Mouse (Mus musculus): ENCODE measurements around the gene 6330403K07Rik. TPM values are rescaled to one million over a fixed set of nuclear protein-coding genes. Genes with fewer than 3 reads are reported as not detected.

The 6330403K07Rik gene
- polyA plus RNA-seq, 1 experiment from 2014 or later, result 101 TPM

DNA sequence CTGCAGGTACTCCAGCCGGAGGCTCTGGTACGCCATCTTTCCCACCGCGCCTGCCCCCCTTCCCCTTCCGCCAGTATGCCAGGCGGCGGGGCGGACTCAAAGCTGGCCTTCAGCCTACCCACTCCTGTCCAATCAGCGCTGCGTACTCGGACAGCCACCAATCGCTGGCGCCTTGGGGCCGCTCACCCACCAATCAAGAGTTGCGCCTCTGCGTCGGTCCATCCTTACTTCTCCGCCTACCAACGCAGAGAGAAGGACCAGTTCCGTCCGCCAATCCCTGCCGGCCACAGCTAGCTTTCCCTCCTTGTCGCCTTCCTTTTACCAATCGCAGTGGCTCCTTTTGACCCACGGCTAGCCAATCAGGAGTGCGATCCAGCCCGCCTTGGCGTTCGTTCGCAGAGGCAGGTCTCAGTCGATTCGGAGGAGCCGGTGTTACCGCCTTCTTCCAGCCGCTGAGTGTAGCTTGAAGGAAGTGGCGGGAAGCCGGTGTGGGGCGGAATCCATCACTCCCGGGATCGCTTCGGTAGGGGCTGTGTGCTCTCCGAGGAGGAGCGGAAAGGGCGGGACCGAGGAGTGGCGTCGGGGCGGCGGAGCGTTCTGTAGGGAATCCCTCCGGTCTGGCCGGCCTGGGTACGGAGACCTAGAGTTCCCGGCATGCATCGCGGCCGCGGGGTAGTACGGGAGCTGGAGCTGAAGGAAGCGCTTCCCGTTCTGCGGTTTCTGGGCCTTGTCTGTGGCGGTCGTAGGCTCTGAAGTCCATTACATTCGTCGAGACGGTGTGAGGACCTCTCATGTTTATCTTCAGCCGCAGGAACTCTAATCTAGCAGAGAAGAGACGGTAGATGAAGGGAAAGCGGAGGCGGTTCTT, 13.9 kb downstream of the 6330403K07Rik start, which contains the start of the genes Mis12 and Derl2:
Mis12 (plus strand) TSS at position 411 of the 868 bp plus-strand sequence.
Derl2 (minus strand) TSS at position 641 of the 868 bp plus-strand sequence.
- whole genome bisulfite sequencing, result under 1% methylated on average over 71 of the region's 71 CpGs
- Histone ChIP-seq H3K9me3 (ENCODE audit: control insufficient read depth, low read length) (no peaks in the 10 kb centered on the region), H3K27ac (ENCODE audit: low read depth, low read length) (peak within 1 kb of the TSS; percentile 81), H3K36me3 (ENCODE audit: control insufficient read depth, insufficient read depth, low read length) (peaks cover 3% of the 10 kb centered on the region; the same call in 1 of the 2 replicates), H3K9ac (ENCODE audit: low read length) (peak within 1 kb of the TSS; percentile 93), H3K4me1 (ENCODE audit: control insufficient read depth, insufficient read depth, low read length) (peaks cover 9% of the 10 kb centered on the region; the same call in 1 of the 2 replicates), H3K4me3 (ENCODE audit: low read depth, low read length) (peak within 1 kb of the TSS; percentile 78), H3K4me2 (ENCODE audit: low read depth) (peak within 1 kb of the TSS; percentile 74), H3K27me3 (ENCODE audit: control insufficient read depth, insufficient read depth, low read length) (no peaks in the 10 kb centered on the region)
- peak; percentile 100 for ATAC-seq (ENCODE audit: insufficient read depth, low FRiP score, low TSS enrichment)
- peak; percentile 99 for DNase-seq (ENCODE audit: low spot score)

GRCm38 (mm10) chr11:71018416-71019200, 14.7 kb downstream of the 6330403K07Rik start:
- peaks cover 9% of the 10 kb centered on the region; the same call in 1 of the 2 replicates for H3K4me1 ChIP-seq (ENCODE audit: control insufficient read depth, insufficient read depth, low read length)
- peak overlapping the region; percentile 50 for H3K4me2 ChIP-seq (ENCODE audit: low read depth)
- peak overlapping the region; percentile 78 for H3K4me3 ChIP-seq (ENCODE audit: low read depth, low read length)
- H3K27ac ChIP-seq (ENCODE audit: low read depth, low read length), result 0 out of 2 replicates have a peak overlapping the region, but pooled peaks have one; percentile 68
- peaks cover 2% of the 10 kb centered on the region; the same call in 1 of the 2 replicates for H3K36me3 ChIP-seq (ENCODE audit: control insufficient read depth, insufficient read depth, low read length)
- H3K9me3 ChIP-seq (ENCODE audit: control insufficient read depth, low read length), result no peaks in the 10 kb centered on the region
- peak overlapping the region; percentile 93 for H3K9ac ChIP-seq (ENCODE audit: low read length)
- H3K27me3 ChIP-seq (ENCODE audit: control insufficient read depth, insufficient read depth, low read length), result no peaks in the 10 kb centered on the region
- DNase-seq (ENCODE audit: low spot score), result no peak
- peak; percentile 29 for ATAC-seq (ENCODE audit: insufficient read depth, low FRiP score, low TSS enrichment)
- 6% methylated on average over 28 of the region's 28 CpGs for WGBS

- no peak overlapping the region for H3K4me2 ChIP-seq (ENCODE audit: low read depth)
- no peak overlapping the region for H3K4me3 ChIP-seq (ENCODE audit: low read depth, low read length)
- peaks cover 9% of the 10 kb centered on the region; the same call in 1 of the 2 replicates for H3K4me1 ChIP-seq (ENCODE audit: control insufficient read depth, insufficient read depth, low read length)
- 90% methylated on average over 1 of the region's 1 CpGs for WGBS
- ATAC-seq (ENCODE audit: insufficient read depth, low FRiP score, low TSS enrichment) (no peak), DNase-seq (ENCODE audit: low spot score) (no peak)
- H3K27ac ChIP-seq (ENCODE audit: low read depth, low read length), result no peak overlapping the region
- no peaks in the 10 kb centered on the region for H3K9me3 ChIP-seq (ENCODE audit: control insufficient read depth, low read length)
- no peak overlapping the region for H3K9ac ChIP-seq (ENCODE audit: low read length)
- H3K36me3 ChIP-seq (ENCODE audit: control insufficient read depth, insufficient read depth, low read length), result peaks cover 2% of the 10 kb centered on the region; the same call in 1 of the 2 replicates
- no peaks in the 10 kb centered on the region for H3K27me3 ChIP-seq (ENCODE audit: control insufficient read depth, insufficient read depth, low read length)
These were observed 16.3 kb downstream of the 6330403K07Rik start for GRCm38 (mm10) chr11:71017051-71017450.

DNA sequence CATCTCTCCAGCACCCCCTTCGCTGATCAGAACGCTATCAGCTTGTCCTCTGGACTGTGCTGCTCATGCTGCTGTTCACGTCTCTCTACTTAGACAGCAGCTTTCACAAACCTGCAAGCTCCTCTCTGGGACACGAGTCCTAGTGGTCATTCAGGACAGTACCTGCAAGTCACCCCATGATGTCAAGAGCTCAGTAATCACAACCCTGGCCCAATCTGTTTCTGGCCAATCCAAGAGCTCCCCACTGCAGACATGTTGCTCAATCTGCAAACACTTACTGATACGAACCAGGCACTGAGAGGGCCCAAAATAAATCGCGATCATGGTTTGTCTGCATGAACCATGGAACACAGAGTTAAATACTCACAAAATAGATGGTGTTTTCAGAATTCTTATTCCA, 20.6 kb downstream of the 6330403K07Rik start:
- Histone ChIP-seq H3K4me2 (ENCODE audit: low read depth) (no peak overlapping the region), H3K36me3 (ENCODE audit: control insufficient read depth, insufficient read depth, low read length) (peaks cover 8% of the 10 kb centered on the region; the same call in 1 of the 2 replicates), H3K9me3 (ENCODE audit: control insufficient read depth, low read length) (no peaks in the 10 kb centered on the region), H3K9ac (ENCODE audit: low read length) (no peak overlapping the region), H3K27ac (ENCODE audit: low read depth, low read length) (no peak overlapping the region), H3K4me1 (ENCODE audit: control insufficient read depth, insufficient read depth, low read length) (no peaks in the 10 kb centered on the region), H3K27me3 (ENCODE audit: control insufficient read depth, insufficient read depth, low read length) (no peaks in the 10 kb centered on the region), H3K4me3 (ENCODE audit: low read depth, low read length) (no peak overlapping the region)
- 94% methylated on average over 7 of the region's 7 CpGs for WGBS
- no peak for ATAC-seq (ENCODE audit: insufficient read depth, low FRiP score, low TSS enrichment)
- DNase-seq (ENCODE audit: low spot score), result no peak

GRCm38 (mm10) chr11:71008321-71008720, 25.0 kb downstream of the 6330403K07Rik start:
- ATAC-seq (ENCODE audit: insufficient read depth, low FRiP score, low TSS enrichment), result no peak
- Histone ChIP-seq H3K9ac (ENCODE audit: low read length) (no peak overlapping the region), H3K27me3 (ENCODE audit: control insufficient read depth, insufficient read depth, low read length) (no peaks in the 10 kb centered on the region), H3K9me3 (ENCODE audit: control insufficient read depth, low read length) (no peaks in the 10 kb centered on the region), H3K4me3 (ENCODE audit: low read depth, low read length) (no peak overlapping the region), H3K27ac (ENCODE audit: low read depth, low read length) (no peak overlapping the region), H3K36me3 (ENCODE audit: control insufficient read depth, insufficient read depth, low read length) (peaks cover 8% of the 10 kb centered on the region; the same call in 1 of the 2 replicates), H3K4me2 (ENCODE audit: low read depth) (no peak overlapping the region), H3K4me1 (ENCODE audit: control insufficient read depth, insufficient read depth, low read length) (no peaks in the 10 kb centered on the region; the same call in 1 of the 2 replicates)
- DNase-seq (ENCODE audit: low spot score), result no peak
- 93% methylated on average over 3 of the region's 3 CpGs for WGBS

DNA sequence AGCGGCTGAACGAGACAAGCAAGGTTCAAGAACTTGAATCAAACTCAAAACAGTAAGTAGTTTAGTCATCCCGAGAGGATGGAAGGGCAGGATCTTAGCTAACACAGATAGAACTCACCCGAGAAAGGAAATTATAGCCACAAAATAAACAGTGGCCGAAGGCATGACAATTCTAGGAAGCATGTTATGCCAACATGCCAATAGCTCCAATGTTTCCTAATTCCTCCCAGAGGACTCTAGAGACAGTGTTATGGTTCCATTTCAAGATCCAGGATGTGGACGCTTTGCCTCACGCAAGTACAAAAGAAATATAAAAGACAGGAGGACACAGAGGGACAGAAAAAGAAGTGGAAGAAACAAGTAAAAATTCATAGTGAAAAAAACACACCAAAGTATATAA, 25.5 kb downstream of the 6330403K07Rik start:
- H3K27ac ChIP-seq (ENCODE audit: low read depth, low read length), result no peak overlapping the region
- ATAC-seq (ENCODE audit: insufficient read depth, low FRiP score, low TSS enrichment) (no peak), DNase-seq (ENCODE audit: low spot score) (no peak)
- no peaks in the 10 kb centered on the region for H3K27me3 ChIP-seq (ENCODE audit: control insufficient read depth, insufficient read depth, low read length)
- 91% methylated on average over 7 of the region's 7 CpGs for WGBS
- peaks cover 3% of the 10 kb centered on the region; the same call in 1 of the 2 replicates for H3K4me1 ChIP-seq (ENCODE audit: control insufficient read depth, insufficient read depth, low read length)
- no peak overlapping the region for H3K9ac ChIP-seq (ENCODE audit: low read length)
- peaks cover 8% of the 10 kb centered on the region; the same call in 1 of the 2 replicates for H3K36me3 ChIP-seq (ENCODE audit: control insufficient read depth, insufficient read depth, low read length)
- no peaks in the 10 kb centered on the region for H3K9me3 ChIP-seq (ENCODE audit: control insufficient read depth, low read length)
- H3K4me3 ChIP-seq (ENCODE audit: low read depth, low read length), result no peak overlapping the region
- no peak overlapping the region for H3K4me2 ChIP-seq (ENCODE audit: low read depth)

DNA sequence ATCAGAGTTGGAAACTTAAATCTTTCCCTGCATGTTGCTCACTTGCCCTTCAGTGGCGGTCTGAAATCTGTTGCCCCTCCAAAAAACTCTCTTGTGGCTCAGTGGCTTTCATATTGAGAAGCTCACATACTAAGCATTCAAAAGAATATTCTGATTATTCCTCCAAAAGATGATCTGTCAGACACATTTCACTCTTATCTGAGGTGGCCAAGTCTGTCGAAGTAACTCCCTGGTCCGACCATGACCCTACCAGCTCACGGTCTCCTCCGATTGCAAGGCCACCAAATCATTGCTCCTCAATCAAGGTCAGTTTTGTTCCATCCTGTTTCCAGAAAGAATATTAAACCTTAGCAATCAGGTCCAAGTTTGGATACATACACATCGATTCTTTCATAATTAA, 26.3 kb downstream of the 6330403K07Rik start:
- Histone ChIP-seq H3K27ac (ENCODE audit: low read depth, low read length) (no peak overlapping the region), H3K4me3 (ENCODE audit: low read depth, low read length) (no peak overlapping the region), H3K9ac (ENCODE audit: low read length) (no peak overlapping the region), H3K4me2 (ENCODE audit: low read depth) (no peak overlapping the region), H3K9me3 (ENCODE audit: control insufficient read depth, low read length) (no peaks in the 10 kb centered on the region), H3K27me3 (ENCODE audit: control insufficient read depth, insufficient read depth, low read length) (no peaks in the 10 kb centered on the region), H3K4me1 (ENCODE audit: control insufficient read depth, insufficient read depth, low read length) (peaks cover 3% of the 10 kb centered on the region; the same call in 1 of the 2 replicates), H3K36me3 (ENCODE audit: control insufficient read depth, insufficient read depth, low read length) (peaks cover 8% of the 10 kb centered on the region; the same call in 1 of the 2 replicates)
- ATAC-seq (ENCODE audit: insufficient read depth, low FRiP score, low TSS enrichment), result no peak
- no peak for DNase-seq (ENCODE audit: low spot score)
- whole genome bisulfite sequencing, result 97% methylated on average over 6 of the region's 6 CpGs

DNA sequence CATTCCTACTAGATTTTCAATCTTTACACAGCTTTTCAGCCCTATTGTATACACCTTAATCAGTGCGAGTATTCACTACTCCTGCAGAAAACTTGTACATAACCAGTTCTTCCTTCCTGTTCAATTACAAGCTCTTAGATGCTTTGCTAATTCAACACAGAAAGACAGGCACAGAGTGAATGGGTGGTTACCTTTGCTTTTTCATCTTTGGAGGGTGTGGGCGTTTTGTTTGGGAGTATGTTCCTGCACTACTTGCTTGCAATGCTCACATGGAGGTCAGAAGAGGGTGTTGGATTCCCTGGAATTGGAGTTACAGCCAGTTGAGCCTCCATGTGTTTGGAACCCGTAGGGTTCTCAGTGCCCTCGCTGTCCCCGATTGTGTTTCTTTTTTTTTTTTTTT, 28.3 kb downstream of the 6330403K07Rik start:
- Histone ChIP-seq H3K27me3 (ENCODE audit: control insufficient read depth, insufficient read depth, low read length) (no peaks in the 10 kb centered on the region), H3K4me2 (ENCODE audit: low read depth) (peak overlapping the region; percentile 36), H3K4me1 (ENCODE audit: control insufficient read depth, insufficient read depth, low read length) (peaks cover 3% of the 10 kb centered on the region; the same call in 1 of the 2 replicates), H3K4me3 (ENCODE audit: low read depth, low read length) (peak overlapping the region; percentile 86), H3K9me3 (ENCODE audit: control insufficient read depth, low read length) (no peaks in the 10 kb centered on the region), H3K36me3 (ENCODE audit: control insufficient read depth, insufficient read depth, low read length) (peaks cover 6% of the 10 kb centered on the region; the same call in 1 of the 2 replicates), H3K27ac (ENCODE audit: low read depth, low read length) (no peak overlapping the region), H3K9ac (ENCODE audit: low read length) (no peak overlapping the region; the same call in 1 of the 2 replicates)
- no peak for ATAC-seq (ENCODE audit: insufficient read depth, low FRiP score, low TSS enrichment)
- WGBS, result 70% methylated on average over 5 of the region's 5 CpGs
- no peak for DNase-seq (ENCODE audit: low spot score)
